Mouse (Mus musculus): ENCODE measurements around the gene Kcnk6. TPM values are rescaled to one million over a fixed set of nuclear protein-coding genes. Genes with fewer than 3 reads are reported as not detected.
A peak's percentile ranks its signal among the peaks of the same experiment; 100 is the strongest.

Kcnk6 gene
- polyA plus RNA-seq, 1 experiment from 2014 or later, result 0.65 TPM

GRCm38 (mm10) chr7:29263831-29264230 is 31.5 kb upstream of the Kcnk6 start:
- WGBS, result 95% methylated on average over 3 of the region's 3 CpGs
- Histone ChIP-seq H3K4me3 (no peak overlapping the region), H3K4me1 (peaks cover 9% of the 10 kb centered on the region), H3K27me3 (no peaks in the 10 kb centered on the region), H3K9ac (replicated peaks) (no peak overlapping the region), H3K9me3 (no peaks in the 10 kb centered on the region), H3K27ac (replicated peaks) (no peak overlapping the region), H3K4me2 (replicated peaks) (no peak overlapping the region), H3K36me3 (no peaks in the 10 kb centered on the region)
- no peak for ATAC-seq (ENCODE audit: low FRiP score, low read depth)

- Histone ChIP-seq H3K27ac (replicated peaks) (no peak overlapping the region), H3K4me2 (replicated peaks) (no peak overlapping the region), H3K36me3 (no peaks in the 10 kb centered on the region), H3K9me3 (no peaks in the 10 kb centered on the region), H3K27me3 (no peaks in the 10 kb centered on the region), H3K9ac (replicated peaks) (no peak overlapping the region), H3K4me3 (no peak overlapping the region), H3K4me1 (peaks cover 16% of the 10 kb centered on the region)
- WGBS, result 86% methylated on average over 6 of the region's 6 CpGs
- no peak for ATAC-seq (ENCODE audit: low FRiP score, low read depth)
Observed at GRCm38 (mm10) chr7:29262151-29262550, 29.8 kb upstream of the Kcnk6 start.

GRCm38 (mm10) chr7:29259781-29260730 is 27.7 kb upstream of the Kcnk6 start:
- peak; percentile 77 for ATAC-seq (ENCODE audit: low FRiP score, low read depth)
- H3K9ac ChIP-seq (replicated peaks), result no peak overlapping the region; the same call in 1 of the 2 replicates

GRCm38 (mm10) chr7:29257368-29257767 is 25.1 kb upstream of the Kcnk6 start:
- H3K27ac ChIP-seq (replicated peaks), result no peak overlapping the region
- no peak overlapping the region for H3K4me3 ChIP-seq
- peaks cover 16% of the 10 kb centered on the region for H3K4me1 ChIP-seq
- no peak overlapping the region for H3K4me2 ChIP-seq (replicated peaks)
- 82% methylated on average over 1 of the region's 1 CpGs for WGBS
- no peak overlapping the region for H3K9ac ChIP-seq (replicated peaks)
- no peak for ATAC-seq (ENCODE audit: low FRiP score, low read depth)
- no peaks in the 10 kb centered on the region for H3K9me3 ChIP-seq
- no peaks in the 10 kb centered on the region for H3K36me3 ChIP-seq
- H3K27me3 ChIP-seq, result no peaks in the 10 kb centered on the region

More at GRCm38 (mm10) chr7:29259781-29260730, 27.7 kb upstream of the Kcnk6 start:
- WGBS, result 81% methylated on average over 10 of the region's 10 CpGs
- Histone ChIP-seq H3K4me2 (replicated peaks) (no peak overlapping the region), H3K9me3 (no peaks in the 10 kb centered on the region), H3K4me3 (no peak overlapping the region), H3K36me3 (no peaks in the 10 kb centered on the region), H3K27ac (replicated peaks) (peak overlapping the region; percentile 36; the same call in 1 of the 2 replicates), H3K4me1 (peaks cover 16% of the 10 kb centered on the region), H3K27me3 (no peaks in the 10 kb centered on the region)

- 84% methylated on average over 4 of the region's 4 CpGs for WGBS
- H3K9me3 ChIP-seq, result no peaks in the 10 kb centered on the region
- no peak overlapping the region for H3K27ac ChIP-seq (replicated peaks)
- no peaks in the 10 kb centered on the region for H3K36me3 ChIP-seq
- H3K4me3 ChIP-seq, result no peak overlapping the region
- no peak overlapping the region for H3K4me2 ChIP-seq (replicated peaks)
- H3K4me1 ChIP-seq, result peaks cover 16% of the 10 kb centered on the region
- no peaks in the 10 kb centered on the region for H3K27me3 ChIP-seq
- no peak for ATAC-seq (ENCODE audit: low FRiP score, low read depth)
- H3K9ac ChIP-seq (replicated peaks), result no peak overlapping the region
Observed at GRCm38 (mm10) chr7:29255875-29256274, 23.6 kb upstream of the Kcnk6 start.

- no peak overlapping the region for H3K4me2 ChIP-seq (replicated peaks)
- peaks cover 3% of the 10 kb centered on the region for H3K27me3 ChIP-seq
- no peak for ATAC-seq (ENCODE audit: low FRiP score, low read depth)
- no peak overlapping the region for H3K4me3 ChIP-seq
- peaks cover 7% of the 10 kb centered on the region; the same call in 1 of the 2 replicates for H3K4me1 ChIP-seq
- no peaks in the 10 kb centered on the region for H3K9me3 ChIP-seq
- no peak overlapping the region for H3K27ac ChIP-seq (replicated peaks)
- no peaks in the 10 kb centered on the region for H3K36me3 ChIP-seq
- H3K9ac ChIP-seq (replicated peaks), result no peak overlapping the region
- 51% methylated on average over 5 of the region's 5 CpGs for WGBS
Observed at GRCm38 (mm10) chr7:29253842-29254241, 21.5 kb upstream of the Kcnk6 start.

- H3K4me1 ChIP-seq, result peaks cover 14% of the 10 kb centered on the region
- no peaks in the 10 kb centered on the region for H3K9me3 ChIP-seq
- no peak for ATAC-seq (ENCODE audit: low FRiP score, low read depth)
- no peak overlapping the region for H3K27ac ChIP-seq (replicated peaks)
- H3K36me3 ChIP-seq, result peaks cover 4% of the 10 kb centered on the region; the same call in 1 of the 2 replicates
- H3K4me2 ChIP-seq (replicated peaks), result no peak overlapping the region
- 80% methylated on average over 3 of the region's 3 CpGs for WGBS
- H3K27me3 ChIP-seq, result peaks cover 25% of the 10 kb centered on the region
- no peak overlapping the region for H3K4me3 ChIP-seq
- H3K9ac ChIP-seq (replicated peaks), result no peak overlapping the region
Observed at GRCm38 (mm10) chr7:29251166-29251565, 18.9 kb upstream of the Kcnk6 start.

GRCm38 (mm10) chr7:29248261-29248841 is 16.0 kb upstream of the Kcnk6 start, which contains the start of gene 2200002D01Rik:
Gene 2200002D01Rik (minus strand): TSS chr7:29248466.
- H3K4me2 ChIP-seq (replicated peaks), result peak within 1 kb of the TSS; percentile 44
- H3K27ac ChIP-seq (replicated peaks), result no peak within 1 kb of the TSS

GRCm38 (mm10) chr7:29247706-29248105 is 15.4 kb upstream of the Kcnk6 start:
- H3K4me3 ChIP-seq, result peak overlapping the region; percentile 21
- H3K27ac ChIP-seq (replicated peaks), result no peak overlapping the region
- H3K36me3 ChIP-seq, result peaks cover 26% of the 10 kb centered on the region
- no peaks in the 10 kb centered on the region for H3K9me3 ChIP-seq
- peak; percentile 39; the same call in 1 of the 2 replicates for ATAC-seq (ENCODE audit: low FRiP score, low read depth)
- WGBS, result 12% methylated on average over 19 of the region's 19 CpGs
- H3K4me2 ChIP-seq (replicated peaks), result peak overlapping the region; percentile 44
- peaks cover 14% of the 10 kb centered on the region for H3K4me1 ChIP-seq
- peaks cover 25% of the 10 kb centered on the region for H3K27me3 ChIP-seq
- H3K9ac ChIP-seq (replicated peaks), result no peak overlapping the region; the same call in 1 of the 2 replicates

More at GRCm38 (mm10) chr7:29248261-29248841, 16.0 kb upstream of the Kcnk6 start, which contains the start of gene 2200002D01Rik:
- Histone ChIP-seq H3K27me3 (peaks cover 25% of the 10 kb centered on the region), H3K4me3 (peak within 1 kb of the TSS; percentile 21), H3K4me1 (peaks cover 14% of the 10 kb centered on the region), H3K9ac (replicated peaks) (no peak within 1 kb of the TSS; the same call in 1 of the 2 replicates), H3K36me3 (peaks cover 26% of the 10 kb centered on the region), H3K9me3 (no peaks in the 10 kb centered on the region)
- WGBS, result 12% methylated on average over 20 of the region's 20 CpGs
- no peak for ATAC-seq (ENCODE audit: low FRiP score, low read depth)

GRCm38 (mm10) chr7:29247314-29247700 is 15.0 kb upstream of the Kcnk6 start:
- WGBS, result 27% methylated on average over 16 of the region's 16 CpGs
- ATAC-seq (ENCODE audit: low FRiP score, low read depth), result 0 out of 2 replicates have a peak, but pooled peaks have one; percentile 54

GRCm38 (mm10) chr7:29246619-29247313 is 14.5 kb upstream of the Kcnk6 start:
- Histone ChIP-seq H3K27ac (replicated peaks) (no peak overlapping the region), H3K4me2 (replicated peaks) (no peak overlapping the region), H3K4me3 (no peak overlapping the region), H3K36me3 (peaks cover 26% of the 10 kb centered on the region), H3K9me3 (no peaks in the 10 kb centered on the region), H3K4me1 (peaks cover 14% of the 10 kb centered on the region), H3K9ac (replicated peaks) (no peak overlapping the region; the same call in 1 of the 2 replicates), H3K27me3 (peaks cover 25% of the 10 kb centered on the region)
- ATAC-seq (ENCODE audit: low FRiP score, low read depth), result no peak
- WGBS, result 87% methylated on average over 21 of the region's 21 CpGs

More at GRCm38 (mm10) chr7:29247314-29247700, 15.0 kb upstream of the Kcnk6 start:
- H3K27ac ChIP-seq (replicated peaks), result no peak overlapping the region
- peaks cover 14% of the 10 kb centered on the region for H3K4me1 ChIP-seq
- no peaks in the 10 kb centered on the region for H3K9me3 ChIP-seq
- H3K27me3 ChIP-seq, result peaks cover 25% of the 10 kb centered on the region
- no peak overlapping the region; the same call in 1 of the 2 replicates for H3K9ac ChIP-seq (replicated peaks)
- H3K36me3 ChIP-seq, result peaks cover 26% of the 10 kb centered on the region
- peak overlapping the region; percentile 44 for H3K4me2 ChIP-seq (replicated peaks)
- H3K4me3 ChIP-seq, result peak overlapping the region; percentile 21; the same call in 1 of the 2 replicates
